Mouse (Mus musculus): ENCODE measurements around the gene Lhfp.
"Not testable (repeated sequence)": the region's sequence is repeated elsewhere in the genome, so short reads cannot be mapped to it uniquely, and the experiment has no call there.

Lhfp gene

GRCm38 (mm10) chr3:53100210-53100609 lies 58.9 kb downstream of the Lhfp start:
- DNase-seq (ENCODE audit: low spot score in 2 of 2), result no peak

GRCm38 (mm10) chr3:53100803-53101202 lies 59.5 kb downstream of the Lhfp start:
- no peak for DNase-seq (ENCODE audit: low spot score in 2 of 2)

GRCm38 (mm10) chr3:53101711-53102110 lies 60.4 kb downstream of the Lhfp start:
- DNase-seq (ENCODE audit: low spot score in 2 of 2), result no peak

GRCm38 (mm10) chr3:53102131-53102756 lies 60.9 kb downstream of the Lhfp start:
- DNase-seq (ENCODE audit: low spot score in 2 of 2), result no peak

GRCm38 (mm10) chr3:53102757-53103153 lies 61.4 kb downstream of the Lhfp start:
- no peak for DNase-seq (ENCODE audit: low spot score in 2 of 2)

- DNase-seq (ENCODE audit: low spot score in 2 of 2), result no peak
These were observed 67.5 kb downstream of the Lhfp start for GRCm38 (mm10) chr3:53108594-53109373.

GRCm38 (mm10) chr3:53109879-53110278 lies 68.6 kb downstream of the Lhfp start:
- no peak for DNase-seq (ENCODE audit: low spot score in 2 of 2)

GRCm38 (mm10) chr3:53112048-53112447 lies 70.7 kb downstream of the Lhfp start:
- DNase-seq (ENCODE audit: low spot score in 2 of 2), result no peak

- not testable (repeated sequence) for DNase-seq (ENCODE audit: low spot score in 2 of 2)
These were observed 77.4 kb downstream of the Lhfp start for GRCm38 (mm10) chr3:53118755-53119154.

GRCm38 (mm10) chr3:53119978-53120377 lies 78.7 kb downstream of the Lhfp start:
- DNase-seq (ENCODE audit: low spot score in 2 of 2), result no peak

- DNase-seq (ENCODE audit: low spot score in 2 of 2), result no peak
These were observed 84.2 kb downstream of the Lhfp start for GRCm38 (mm10) chr3:53125495-53125894.

GRCm38 (mm10) chr3:53138785-53139184 lies 97.5 kb downstream of the Lhfp start:
- DNase-seq (ENCODE audit: low spot score in 2 of 2), result no peak

- no peak for DNase-seq (ENCODE audit: low spot score in 2 of 2)
These were observed 97.9 kb downstream of the Lhfp start for GRCm38 (mm10) chr3:53139205-53139604.

GRCm38 (mm10) chr3:53139642-53140041 lies 98.3 kb downstream of the Lhfp start:
- no peak for DNase-seq (ENCODE audit: low spot score in 2 of 2)

GRCm38 (mm10) chr3:53142528-53142927 lies 101.2 kb downstream of the Lhfp start:
- DNase-seq (ENCODE audit: low spot score in 2 of 2), result no peak

GRCm38 (mm10) chr3:53145526-53145925 lies 104.2 kb downstream of the Lhfp start:
- no peak for DNase-seq (ENCODE audit: low spot score in 2 of 2)

- DNase-seq (ENCODE audit: low spot score in 2 of 2), result no peak
These were observed 104.6 kb downstream of the Lhfp start for GRCm38 (mm10) chr3:53145946-53146345.

GRCm38 (mm10) chr3:53147001-53147400 lies 105.7 kb downstream of the Lhfp start:
- no peak for DNase-seq (ENCODE audit: low spot score in 2 of 2)

GRCm38 (mm10) chr3:53148751-53149150 lies 107.4 kb downstream of the Lhfp start:
- DNase-seq (ENCODE audit: low spot score in 2 of 2), result no peak

GRCm38 (mm10) chr3:53149625-53150320 lies 108.4 kb downstream of the Lhfp start:
- no peak for DNase-seq (ENCODE audit: low spot score in 2 of 2)

- no peak for DNase-seq (ENCODE audit: low spot score in 2 of 2)
These were observed 109.8 kb downstream of the Lhfp start for GRCm38 (mm10) chr3:53151081-53151480.

GRCm38 (mm10) chr3:53151607-53152006 lies 110.3 kb downstream of the Lhfp start:
- no peak for DNase-seq (ENCODE audit: low spot score in 2 of 2)

GRCm38 (mm10) chr3:53161963-53162362 lies 120.6 kb downstream of the Lhfp start:
- peak in 1 of 2 experiments; percentile 16 for DNase-seq (ENCODE audit: low spot score in 2 of 2)
